Mouse (Mus musculus): ENCODE data around the gene Gm12248. TPM values are rescaled to one million over a fixed set of nuclear protein-coding genes. Genes with fewer than 3 reads are reported as not detected.

Gm12248 gene
- polyA plus RNA-seq, 1 experiment from 2014 or later: not detected

GRCm38 (mm10) chr11:58057455-58057854 lies 35.5 kb downstream of the Gm12248 start:
- Histone ChIP-seq H3K36me3 (ENCODE audit: insufficient read depth, low read length) (peaks cover 62% of the 10 kb centered on the region), H3K4me3 (ENCODE audit: low read length) (no peak overlapping the region), H3K9ac (replicated peaks; ENCODE audit: low read length) (no peak overlapping the region), H3K27ac (ENCODE audit: low read length) (no peak overlapping the region), H3K27me3 (ENCODE audit: insufficient read depth, low read length) (no peaks in the 10 kb centered on the region), H3K4me2 (replicated peaks; ENCODE audit: low read depth, low read length) (no peak overlapping the region), H3K9me3 (ENCODE audit: low read length) (no peaks in the 10 kb centered on the region), H3K4me1 (ENCODE audit: insufficient read depth, low read length) (no peaks in the 10 kb centered on the region)
- ATAC-seq (ENCODE audit: low FRiP score, low TSS enrichment): no peak
- 56% methylated on average over 6 of the region's 6 CpGs for WGBS

- ATAC-seq (ENCODE audit: low FRiP score, low TSS enrichment): no peak
- peaks cover 51% of the 10 kb centered on the region for H3K36me3 ChIP-seq (ENCODE audit: insufficient read depth, low read length)
- H3K9ac ChIP-seq (replicated peaks; ENCODE audit: low read length): no peak overlapping the region
- no peaks in the 10 kb centered on the region for H3K27me3 ChIP-seq (ENCODE audit: insufficient read depth, low read length)
- no peak overlapping the region for H3K4me2 ChIP-seq (replicated peaks; ENCODE audit: low read depth, low read length)
- no peak overlapping the region for H3K4me3 ChIP-seq (ENCODE audit: low read length)
- H3K9me3 ChIP-seq (ENCODE audit: low read length): no peaks in the 10 kb centered on the region
- no peak overlapping the region for H3K27ac ChIP-seq (ENCODE audit: low read length)
- 80% methylated on average over 4 of the region's 4 CpGs for WGBS
- no peaks in the 10 kb centered on the region for H3K4me1 ChIP-seq (ENCODE audit: insufficient read depth, low read length)
These were observed 46.5 kb downstream of the Gm12248 start for GRCm38 (mm10) chr11:58046438-58046837.

- ATAC-seq (ENCODE audit: low FRiP score, low TSS enrichment): no peak
- no peak overlapping the region for H3K27ac ChIP-seq (ENCODE audit: low read length)
- WGBS: 77% methylated on average over 5 of the region's 5 CpGs
- H3K36me3 ChIP-seq (ENCODE audit: insufficient read depth, low read length): peaks cover 25% of the 10 kb centered on the region
- no peaks in the 10 kb centered on the region for H3K9me3 ChIP-seq (ENCODE audit: low read length)
- no peaks in the 10 kb centered on the region for H3K27me3 ChIP-seq (ENCODE audit: insufficient read depth, low read length)
- no peaks in the 10 kb centered on the region for H3K4me1 ChIP-seq (ENCODE audit: insufficient read depth, low read length)
- H3K9ac ChIP-seq (replicated peaks; ENCODE audit: low read length): no peak overlapping the region
- H3K4me2 ChIP-seq (replicated peaks; ENCODE audit: low read depth, low read length): no peak overlapping the region
- no peak overlapping the region for H3K4me3 ChIP-seq (ENCODE audit: low read length)
These were observed 50.0 kb downstream of the Gm12248 start for GRCm38 (mm10) chr11:58042861-58043431.

- no peak overlapping the region for H3K4me3 ChIP-seq (ENCODE audit: low read length)
- no peak overlapping the region for H3K9ac ChIP-seq (replicated peaks; ENCODE audit: low read length)
- peaks cover 19% of the 10 kb centered on the region for H3K36me3 ChIP-seq (ENCODE audit: insufficient read depth, low read length)
- H3K27me3 ChIP-seq (ENCODE audit: insufficient read depth, low read length): no peaks in the 10 kb centered on the region
- no peak overlapping the region for H3K27ac ChIP-seq (ENCODE audit: low read length)
- peaks cover under 1% of the 10 kb centered on the region; the same call in 1 of the 2 replicates for H3K4me1 ChIP-seq (ENCODE audit: insufficient read depth, low read length)
- H3K9me3 ChIP-seq (ENCODE audit: low read length): no peaks in the 10 kb centered on the region
- 91% methylated on average over 1 of the region's 1 CpGs for WGBS
- no peak overlapping the region for H3K4me2 ChIP-seq (replicated peaks; ENCODE audit: low read depth, low read length)
- no peak for ATAC-seq (ENCODE audit: low FRiP score, low TSS enrichment)
These were observed 53.9 kb downstream of the Gm12248 start for GRCm38 (mm10) chr11:58039027-58039426.

- ATAC-seq (ENCODE audit: low FRiP score, low TSS enrichment): no peak
- no peak overlapping the region for H3K27ac ChIP-seq (ENCODE audit: low read length)
These were observed 59.3 kb downstream of the Gm12248 start for GRCm38 (mm10) chr11:58033635-58034034.

GRCm38 (mm10) chr11:58031176-58031575 lies 61.8 kb downstream of the Gm12248 start:
- Histone ChIP-seq H3K9ac (replicated peaks; ENCODE audit: low read length) (no peak overlapping the region), H3K9me3 (ENCODE audit: low read length) (no peaks in the 10 kb centered on the region), H3K36me3 (ENCODE audit: insufficient read depth, low read length) (no peaks in the 10 kb centered on the region), H3K27ac (ENCODE audit: low read length) (no peak overlapping the region), H3K4me1 (ENCODE audit: insufficient read depth, low read length) (peaks cover 28% of the 10 kb centered on the region), H3K4me3 (ENCODE audit: low read length) (no peak overlapping the region), H3K27me3 (ENCODE audit: insufficient read depth, low read length) (no peaks in the 10 kb centered on the region), H3K4me2 (replicated peaks; ENCODE audit: low read depth, low read length) (no peak overlapping the region)
- ATAC-seq (ENCODE audit: low FRiP score, low TSS enrichment): no peak
- WGBS: 67% methylated on average over 6 of the region's 6 CpGs

More at GRCm38 (mm10) chr11:58033635-58034034, 59.3 kb downstream of the Gm12248 start:
- Histone ChIP-seq H3K4me1 (ENCODE audit: insufficient read depth, low read length) (peaks cover 23% of the 10 kb centered on the region), H3K4me3 (ENCODE audit: low read length) (no peak overlapping the region), H3K9me3 (ENCODE audit: low read length) (no peaks in the 10 kb centered on the region), H3K9ac (replicated peaks; ENCODE audit: low read length) (no peak overlapping the region), H3K36me3 (ENCODE audit: insufficient read depth, low read length) (no peaks in the 10 kb centered on the region), H3K4me2 (replicated peaks; ENCODE audit: low read depth, low read length) (no peak overlapping the region), H3K27me3 (ENCODE audit: insufficient read depth, low read length) (no peaks in the 10 kb centered on the region)
- WGBS: 77% methylated on average over 3 of the region's 3 CpGs

- Histone ChIP-seq H3K27me3 (ENCODE audit: insufficient read depth, low read length) (no peaks in the 10 kb centered on the region), H3K4me1 (ENCODE audit: insufficient read depth, low read length) (peaks cover 28% of the 10 kb centered on the region), H3K27ac (ENCODE audit: low read length) (no peak overlapping the region), H3K4me2 (replicated peaks; ENCODE audit: low read depth, low read length) (no peak overlapping the region), H3K36me3 (ENCODE audit: insufficient read depth, low read length) (no peaks in the 10 kb centered on the region), H3K9me3 (ENCODE audit: low read length) (no peaks in the 10 kb centered on the region), H3K9ac (replicated peaks; ENCODE audit: low read length) (no peak overlapping the region), H3K4me3 (ENCODE audit: low read length) (no peak overlapping the region)
- ATAC-seq (ENCODE audit: low FRiP score, low TSS enrichment): no peak
- WGBS: 56% methylated on average over 2 of the region's 2 CpGs
These were observed 63.1 kb downstream of the Gm12248 start for GRCm38 (mm10) chr11:58029869-58030268.

GRCm38 (mm10) chr11:58028981-58029380 lies 64.0 kb downstream of the Gm12248 start:
- H3K4me2 ChIP-seq (replicated peaks; ENCODE audit: low read depth, low read length): no peak overlapping the region
- ATAC-seq (ENCODE audit: low FRiP score, low TSS enrichment): no peak
- WGBS: 94% methylated on average over 1 of the region's 1 CpGs
- H3K9me3 ChIP-seq (ENCODE audit: low read length): no peaks in the 10 kb centered on the region
- no peak overlapping the region for H3K27ac ChIP-seq (ENCODE audit: low read length)
- peaks cover 27% of the 10 kb centered on the region for H3K4me1 ChIP-seq (ENCODE audit: insufficient read depth, low read length)
- no peak overlapping the region for H3K4me3 ChIP-seq (ENCODE audit: low read length)
- no peak overlapping the region for H3K9ac ChIP-seq (replicated peaks; ENCODE audit: low read length)
- H3K27me3 ChIP-seq (ENCODE audit: insufficient read depth, low read length): no peaks in the 10 kb centered on the region
- no peaks in the 10 kb centered on the region for H3K36me3 ChIP-seq (ENCODE audit: insufficient read depth, low read length)

GRCm38 (mm10) chr11:58026860-58027259 lies 66.1 kb downstream of the Gm12248 start:
- Histone ChIP-seq H3K9ac (replicated peaks; ENCODE audit: low read length) (no peak overlapping the region), H3K4me3 (ENCODE audit: low read length) (no peak overlapping the region), H3K27me3 (ENCODE audit: insufficient read depth, low read length) (no peaks in the 10 kb centered on the region), H3K27ac (ENCODE audit: low read length) (no peak overlapping the region), H3K9me3 (ENCODE audit: low read length) (no peaks in the 10 kb centered on the region), H3K4me2 (replicated peaks; ENCODE audit: low read depth, low read length) (no peak overlapping the region), H3K36me3 (ENCODE audit: insufficient read depth, low read length) (no peaks in the 10 kb centered on the region), H3K4me1 (ENCODE audit: insufficient read depth, low read length) (peaks cover 16% of the 10 kb centered on the region)
- WGBS: 59% methylated on average over 1 of the region's 1 CpGs
- no peak for ATAC-seq (ENCODE audit: low FRiP score, low TSS enrichment)

GRCm38 (mm10) chr11:58026337-58026736 lies 66.6 kb downstream of the Gm12248 start:
- Histone ChIP-seq H3K27me3 (ENCODE audit: insufficient read depth, low read length) (no peaks in the 10 kb centered on the region), H3K36me3 (ENCODE audit: insufficient read depth, low read length) (no peaks in the 10 kb centered on the region), H3K9me3 (ENCODE audit: low read length) (no peaks in the 10 kb centered on the region), H3K27ac (ENCODE audit: low read length) (no peak overlapping the region), H3K4me1 (ENCODE audit: insufficient read depth, low read length) (peaks cover 17% of the 10 kb centered on the region), H3K4me3 (ENCODE audit: low read length) (no peak overlapping the region), H3K4me2 (replicated peaks; ENCODE audit: low read depth, low read length) (no peak overlapping the region), H3K9ac (replicated peaks; ENCODE audit: low read length) (no peak overlapping the region)
- WGBS: 53% methylated on average over 3 of the region's 3 CpGs
- ATAC-seq (ENCODE audit: low FRiP score, low TSS enrichment): 0 out of 2 replicates have a peak, but pooled peaks have one; percentile 39

Measured in kidney, embryonic 16.5 days (tissue).